In the genomic region with DNA sequence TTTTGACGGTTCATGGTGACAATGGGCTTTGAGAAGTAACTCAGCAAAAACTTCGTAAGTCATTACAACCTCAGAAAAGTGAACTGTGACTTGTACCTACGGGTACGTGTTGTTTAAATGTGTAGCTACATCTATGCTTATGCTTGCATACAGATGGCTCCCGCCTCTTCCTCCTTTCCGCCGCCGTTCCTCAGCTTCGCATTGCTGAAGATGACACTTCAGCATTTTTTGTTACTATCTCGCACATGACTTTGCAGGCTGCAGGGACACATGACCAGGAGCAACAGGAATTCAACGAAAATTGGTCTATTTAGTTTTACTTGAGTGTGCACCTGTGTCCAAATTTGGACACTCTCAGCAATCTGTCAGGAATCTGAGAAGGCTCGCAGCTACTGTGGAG, we compare ENCODE assay signal across 20 mouse cellular contexts.
"Had no signal": no experiment of that assay in that cellular context is flagged by ENCODE, and none has a peak within 500 bp of the region (broad histone marks: within the 10 kb centered on the region; RNA-seq: fewer than 3 reads in every experiment).

No protein-coding gene starts in this region.

- H3K27me3 ChIP-seq: liver, embryonic 13.5 days; neural tube, embryonic 12.5 days had no signal

- H3K27ac ChIP-seq: kidney, postnatal 0 days; layer of hippocampus, adult 2 months; limb, embryonic 10.5 days; limb, embryonic 13.5 days; liver, embryonic 13.5 days; neural tube, embryonic 12.5 days; neural tube, embryonic 15.5 days had no signal

- H3K9ac ChIP-seq: limb, embryonic 13.5 days; liver, embryonic 13.5 days; lung, embryonic 14.5 days; neural tube, embryonic 12.5 days; neural tube, embryonic 15.5 days had no signal

- H3K4me3 ChIP-seq: limb, embryonic 10.5 days; limb, embryonic 13.5 days; liver, embryonic 13.5 days; neural tube, embryonic 12.5 days; neural tube, embryonic 15.5 days had no signal

- H3K4me2 ChIP-seq: limb, embryonic 13.5 days; liver, embryonic 13.5 days; lung, embryonic 14.5 days; midbrain, embryonic 11.5 days; neural tube, embryonic 12.5 days; neural tube, embryonic 15.5 days had no signal

- ATAC-seq: intestine, postnatal 0 days; lung, postnatal 0 days had no signal

- H3K36me3 ChIP-seq: limb, embryonic 10.5 days; limb, embryonic 13.5 days; liver, embryonic 13.5 days; neural tube, embryonic 12.5 days; neural tube, embryonic 15.5 days had no signal

- DNase-seq: kidney, adult 2 months; kidney, postnatal 25 days; layer of hippocampus, adult 9-11 months; liver, embryonic 13.5 days; lung, embryonic 14.5 days; lung, postnatal 4 days; midbrain, embryonic 14.5 days; right cerebral cortex, adult 18-20 months; right cerebral cortex, postnatal 14 days; right cerebral cortex, postnatal 4 days; thymus, postnatal 25 days had no signal

- H3K9me3 ChIP-seq: limb, embryonic 10.5 days; limb, embryonic 13.5 days; liver, embryonic 13.5 days; neural tube, embryonic 12.5 days; neural tube, embryonic 15.5 days had no signal
